Mouse (Mus musculus) urinary bladder, postnatal 14 days (tissue): ENCODE measurements around the gene Ttc16.

Source experiments
- DNase-seq: peaks from one replicate; pipeline ENCODE4 v3.0.0; 2021; ENCODE audit warnings: low spot score

Ttc16 gene

DNA sequence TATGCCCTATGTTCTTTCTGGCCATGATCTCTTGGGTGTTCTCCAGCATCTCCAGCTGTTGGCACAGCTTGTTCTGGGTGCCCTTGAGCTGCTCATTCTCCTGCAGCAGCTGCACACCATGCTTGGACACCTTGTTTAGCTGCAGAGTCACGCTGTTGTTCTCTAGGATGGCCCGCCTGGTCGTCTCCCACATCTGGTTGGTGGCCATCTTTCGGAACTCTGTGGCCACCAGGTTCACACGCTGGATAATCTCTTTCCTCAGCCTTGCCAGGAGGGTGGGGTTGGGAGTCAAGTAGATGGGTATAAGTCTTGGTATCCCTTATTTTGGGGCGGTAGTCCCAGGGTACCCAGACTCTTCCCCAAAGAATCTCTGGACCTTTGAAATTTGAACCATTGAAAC, 4.3 kb upstream of the Ttc16 start:
- DNase-seq, result no peak

DNA sequence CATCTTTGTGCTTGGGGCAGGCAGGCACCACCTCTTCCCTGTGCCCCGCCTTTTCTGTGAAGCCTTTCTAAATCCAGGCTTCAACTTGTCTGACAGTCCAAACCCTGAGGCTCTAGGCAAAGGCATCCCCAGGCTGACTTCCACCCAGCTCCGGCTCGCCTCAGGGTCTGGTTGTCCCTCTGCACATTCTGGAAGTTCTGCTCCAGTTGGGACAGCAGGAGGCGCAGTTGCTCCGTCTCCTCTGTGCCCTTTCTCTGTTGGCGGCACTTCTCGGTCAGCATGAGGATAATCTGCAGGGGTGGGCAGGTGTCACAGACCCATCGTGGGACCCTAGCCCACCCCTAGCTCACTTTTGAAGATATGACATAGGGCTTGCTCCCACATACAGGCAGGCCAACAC, 3.7 kb upstream of the Ttc16 start:
- peak; percentile 72 for DNase-seq

DNA sequence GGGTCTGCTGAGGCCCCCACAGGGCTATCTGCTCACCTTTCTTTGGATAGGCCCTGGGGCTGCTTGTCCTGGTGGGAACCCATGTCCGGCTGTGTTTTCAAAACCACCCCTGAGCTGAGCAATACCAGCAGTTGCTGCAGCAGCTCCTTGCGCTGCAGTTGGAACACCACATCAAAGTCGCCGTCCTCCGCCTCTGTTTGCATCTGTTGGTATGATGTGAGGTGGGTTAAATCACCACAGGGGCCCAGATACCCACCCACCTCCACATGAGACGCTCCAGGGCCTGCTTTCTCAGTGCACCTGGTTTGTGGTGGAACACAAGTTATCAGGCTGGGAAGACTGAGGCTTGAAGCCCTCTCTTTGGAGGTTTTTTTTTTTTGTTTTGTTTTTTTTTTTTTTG, 2.6 kb upstream of the Ttc16 start:
- no peak for DNase-seq

DNA sequence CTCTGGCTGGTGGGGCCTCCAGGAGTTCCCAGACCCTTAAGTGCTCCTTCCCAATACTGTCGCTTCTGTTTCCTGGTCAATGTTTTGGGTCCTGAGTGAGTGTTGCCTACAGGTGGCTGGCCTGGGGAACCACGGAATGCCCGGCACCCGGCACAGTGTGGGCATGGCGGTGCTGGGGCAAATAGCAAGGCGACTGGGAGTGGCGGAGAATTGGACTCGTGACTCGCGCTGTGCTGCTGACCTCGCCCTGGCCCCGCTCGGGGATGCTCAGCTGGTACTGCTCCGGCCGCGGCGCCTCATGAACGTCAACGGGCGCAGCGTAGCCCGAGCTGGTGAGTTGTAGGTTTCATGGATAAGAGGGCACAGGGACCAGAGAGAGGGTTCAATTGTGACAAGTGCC, 759 bp upstream of the Ttc16 start:
- no peak for DNase-seq

DNA sequence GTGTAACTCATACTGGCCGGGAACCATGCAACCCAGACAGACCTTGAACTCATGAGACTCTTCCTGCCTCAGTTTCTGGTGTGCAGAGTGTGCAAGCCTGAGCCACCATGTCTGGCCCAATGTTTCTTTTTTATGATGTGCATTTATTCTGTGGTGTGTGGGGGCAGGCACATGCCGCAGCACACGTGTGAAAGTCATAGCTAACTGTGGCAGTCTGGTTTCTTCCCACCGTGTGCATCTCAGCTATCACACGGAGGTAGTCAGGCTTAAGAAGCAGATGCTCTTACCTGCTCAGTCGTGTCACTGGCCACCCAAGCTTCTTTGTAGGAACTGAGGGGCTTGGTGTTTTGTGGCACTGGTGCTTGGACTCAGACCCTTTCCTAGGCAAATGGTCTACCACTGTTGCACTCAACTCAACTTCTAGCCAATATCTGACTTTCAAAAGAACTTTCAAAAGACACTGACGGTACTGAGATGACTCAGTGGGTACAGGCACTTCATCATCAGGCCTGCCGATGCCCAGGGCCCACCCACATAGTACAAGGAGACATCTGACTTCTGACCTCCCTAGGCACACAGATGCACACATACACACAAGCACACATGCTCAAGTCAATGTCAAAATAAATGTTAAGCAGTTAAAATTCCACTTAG, 2.7 kb downstream of the Ttc16 start:
- no peak for DNase-seq

DNA sequence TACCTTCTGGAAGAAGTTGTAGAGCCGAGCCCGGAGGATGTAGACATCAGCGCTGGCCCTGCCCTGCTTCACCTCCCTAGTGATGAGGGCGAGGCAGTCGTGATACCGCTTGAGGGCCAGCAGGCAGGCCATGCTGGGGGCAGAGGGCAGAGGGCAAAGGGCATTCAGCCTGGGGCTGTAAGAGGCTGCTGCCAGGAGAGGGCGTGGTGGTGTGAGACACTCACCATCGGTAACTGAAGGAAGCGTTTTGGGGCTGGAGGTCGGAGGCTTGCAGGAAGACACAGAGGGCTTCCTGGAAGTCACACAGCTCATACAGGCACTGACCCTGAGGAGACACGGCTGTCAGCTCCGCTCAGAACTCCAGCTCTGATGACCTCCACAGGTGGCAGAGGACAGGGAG, 3.5 kb downstream of the Ttc16 start:
- DNase-seq, result no peak

DNA sequence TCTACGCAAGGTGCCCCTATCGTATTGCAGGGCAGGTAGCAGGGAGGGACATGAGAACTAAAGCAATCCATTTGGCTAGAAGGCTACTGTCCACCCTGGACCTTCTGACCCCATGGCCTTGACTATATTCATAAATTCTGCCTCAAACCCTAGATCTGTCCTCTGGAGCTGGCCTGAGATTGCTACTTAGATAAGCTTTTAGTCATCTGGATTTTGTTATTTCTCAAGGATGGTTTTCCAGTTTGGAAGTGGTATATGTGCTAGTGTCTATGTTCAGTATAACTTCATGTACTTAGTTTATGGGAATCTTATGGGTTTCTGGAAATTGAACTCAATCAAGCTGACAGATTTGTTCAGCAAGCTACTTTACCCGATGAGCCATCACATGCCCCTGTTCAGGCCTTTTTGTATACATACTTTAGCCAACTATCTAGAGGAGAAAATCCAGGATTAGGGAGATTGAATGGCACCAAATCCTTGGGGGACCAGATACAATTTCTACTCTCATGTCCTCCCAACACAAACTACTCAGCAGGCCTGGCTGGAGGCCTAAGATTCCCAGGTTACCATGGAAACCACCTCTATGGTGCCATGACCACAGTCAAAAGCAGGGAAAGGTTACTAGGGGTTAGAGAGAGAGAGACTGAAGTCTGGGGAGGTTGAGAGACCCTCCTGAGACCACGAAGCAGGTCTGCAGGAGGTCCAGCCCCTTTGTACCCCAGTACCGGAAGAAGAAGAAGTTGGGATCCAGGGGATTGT, 5.9 kb downstream of the Ttc16 start:
- no peak for DNase-seq

DNA sequence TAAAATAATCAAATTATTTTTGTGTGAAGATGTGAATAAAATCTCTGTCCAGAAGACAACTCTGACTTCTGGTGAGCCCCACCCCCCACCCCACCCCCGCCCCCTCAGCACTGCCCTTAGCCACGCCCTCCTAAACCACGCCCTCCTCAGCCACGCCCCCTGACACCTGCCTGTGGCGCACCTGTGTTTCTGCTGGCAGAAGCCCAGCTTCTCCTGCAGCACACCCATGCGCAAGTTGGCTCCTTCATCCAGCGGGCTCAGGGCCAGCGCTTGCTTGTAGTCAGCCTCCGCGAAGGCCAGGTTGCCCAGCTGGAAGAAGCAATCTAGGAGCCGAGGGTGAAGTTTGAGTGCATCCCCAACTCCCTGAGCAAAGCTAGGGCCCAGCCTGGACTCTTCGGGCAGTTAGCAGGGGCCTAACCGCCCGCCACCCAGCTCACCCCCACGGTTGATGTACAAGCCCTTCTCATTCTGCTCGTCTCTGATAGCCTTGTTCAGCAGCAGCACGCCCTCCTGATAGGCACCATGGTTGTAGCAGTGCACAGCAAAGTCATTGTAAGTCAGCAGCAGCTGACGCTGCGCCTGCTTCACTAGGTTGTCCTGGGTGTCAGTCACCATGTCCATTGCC, 6.7 kb downstream of the Ttc16 start:
- DNase-seq, result peak; percentile 43

DNA sequence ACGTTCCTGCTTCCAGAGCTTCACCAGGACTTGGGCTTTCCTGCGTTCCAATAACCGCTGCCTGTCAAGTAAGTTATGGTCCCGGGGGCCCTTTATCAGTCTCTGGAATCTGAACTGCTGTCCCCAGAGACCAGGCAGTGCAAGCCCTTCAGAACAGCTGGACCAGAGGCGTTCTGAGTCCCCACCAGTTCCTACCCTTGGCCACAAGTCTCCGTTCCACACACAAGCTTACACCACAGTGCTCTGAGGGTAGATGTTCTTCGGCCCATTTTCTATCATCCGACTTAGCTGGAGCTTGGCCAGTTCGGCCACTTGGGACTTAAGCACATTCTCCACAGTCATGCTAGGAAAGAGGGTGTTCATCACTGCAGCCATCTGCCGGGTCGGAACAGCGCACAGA, 8.2 kb downstream of the Ttc16 start:
- DNase-seq, result no peak

DNA sequence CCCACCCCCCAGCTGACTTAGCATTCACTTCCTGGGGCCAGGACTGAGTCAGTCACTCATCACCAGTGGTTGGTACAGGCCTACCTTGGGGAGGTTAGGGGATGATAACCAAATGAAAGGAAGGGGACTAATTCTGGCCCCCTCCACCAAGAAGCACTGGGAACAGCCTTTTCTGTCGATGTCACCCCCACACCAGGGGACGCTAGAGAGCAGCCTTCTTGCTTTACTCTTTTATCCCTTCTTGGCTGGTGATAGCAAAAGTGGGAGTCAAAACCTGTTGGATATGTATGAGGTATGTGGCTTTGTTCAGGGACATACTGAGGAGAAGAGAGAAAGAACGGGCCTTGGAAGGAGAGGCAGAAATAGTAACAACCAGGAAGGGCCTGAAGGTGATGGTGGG, 12.1 kb downstream of the Ttc16 start:
- DNase-seq, result no peak

DNA sequence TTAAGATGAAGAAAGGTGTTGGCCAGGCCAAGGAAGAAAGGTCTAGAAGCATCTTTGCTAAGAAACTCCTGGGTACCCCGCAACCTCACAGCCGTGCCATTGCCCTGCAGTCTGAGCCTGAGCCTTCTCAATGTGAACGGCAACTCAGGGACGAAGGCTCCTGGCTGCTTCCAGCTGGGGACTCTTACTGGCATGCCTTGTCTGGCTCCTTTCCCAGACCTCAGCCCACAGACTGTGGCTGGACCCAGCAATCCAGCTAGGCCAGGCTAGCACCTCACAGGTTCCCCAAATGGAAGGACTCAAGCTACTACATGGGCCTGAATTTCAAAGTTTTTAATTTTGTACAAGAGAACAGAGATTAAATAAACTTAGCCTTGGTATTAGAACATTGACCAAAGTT, 13.6 kb downstream of the Ttc16 start:
- no peak for DNase-seq

DNA sequence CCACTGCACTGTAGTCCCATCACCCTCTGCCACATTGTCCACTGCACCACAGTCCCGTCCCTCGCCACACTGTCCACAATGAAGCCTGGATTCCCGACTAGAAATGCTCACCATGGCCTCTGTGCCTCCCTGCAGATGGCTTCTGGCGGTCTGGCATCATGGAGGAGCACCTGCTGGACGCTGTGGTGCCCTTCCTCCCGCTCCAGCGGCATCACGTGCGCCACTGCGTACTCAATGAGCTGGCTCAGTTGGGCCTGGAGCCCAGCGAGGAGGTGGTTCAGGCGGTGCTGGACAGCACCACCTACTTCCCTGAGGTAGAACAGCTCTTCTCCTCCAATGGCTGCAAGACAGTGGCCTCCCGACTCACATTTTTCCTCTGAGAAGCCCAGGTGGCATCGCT, 14.1 kb downstream of the Ttc16 start:
- no peak for DNase-seq

DNA sequence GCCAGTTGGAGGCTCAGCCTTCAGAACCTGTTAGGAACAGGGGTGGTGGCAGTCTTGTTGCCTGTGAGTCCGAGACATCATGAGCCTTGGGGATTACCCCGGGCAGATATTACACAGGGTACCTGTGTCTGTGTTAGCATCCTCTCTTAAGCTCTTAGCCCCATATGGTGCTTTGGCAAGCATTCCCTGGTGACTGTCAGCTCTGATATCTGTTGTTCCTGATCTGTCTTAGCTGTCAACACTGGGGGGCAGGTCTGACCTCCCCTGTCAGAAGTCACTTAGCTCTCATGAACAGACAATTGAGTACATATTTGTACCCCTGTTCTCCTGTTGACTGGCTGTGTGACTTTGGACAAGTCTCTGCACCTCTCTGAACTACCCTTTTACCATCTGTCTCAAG, 16.4 kb downstream of the Ttc16 start:
- DNase-seq, result no peak

DNA sequence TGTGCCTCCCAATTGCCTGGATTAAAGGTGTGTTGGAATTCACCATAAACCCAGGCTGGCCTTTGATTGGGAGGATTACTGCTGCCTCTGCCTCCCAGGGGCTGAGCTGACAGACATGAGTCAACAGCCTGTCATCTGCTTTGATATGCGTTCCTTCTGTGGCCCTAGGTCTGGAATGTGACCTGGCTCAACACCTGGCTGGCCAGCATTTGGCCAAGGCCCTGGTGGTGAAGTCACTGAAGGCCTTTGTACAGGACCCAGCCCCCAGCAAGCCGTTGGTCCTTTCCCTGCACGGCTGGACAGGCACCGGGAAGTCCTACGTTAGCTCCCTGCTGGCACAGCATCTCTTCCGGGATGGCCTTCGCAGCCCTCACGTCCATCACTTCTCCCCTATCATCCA, 16.9 kb downstream of the Ttc16 start:
- no peak for DNase-seq

DNA sequence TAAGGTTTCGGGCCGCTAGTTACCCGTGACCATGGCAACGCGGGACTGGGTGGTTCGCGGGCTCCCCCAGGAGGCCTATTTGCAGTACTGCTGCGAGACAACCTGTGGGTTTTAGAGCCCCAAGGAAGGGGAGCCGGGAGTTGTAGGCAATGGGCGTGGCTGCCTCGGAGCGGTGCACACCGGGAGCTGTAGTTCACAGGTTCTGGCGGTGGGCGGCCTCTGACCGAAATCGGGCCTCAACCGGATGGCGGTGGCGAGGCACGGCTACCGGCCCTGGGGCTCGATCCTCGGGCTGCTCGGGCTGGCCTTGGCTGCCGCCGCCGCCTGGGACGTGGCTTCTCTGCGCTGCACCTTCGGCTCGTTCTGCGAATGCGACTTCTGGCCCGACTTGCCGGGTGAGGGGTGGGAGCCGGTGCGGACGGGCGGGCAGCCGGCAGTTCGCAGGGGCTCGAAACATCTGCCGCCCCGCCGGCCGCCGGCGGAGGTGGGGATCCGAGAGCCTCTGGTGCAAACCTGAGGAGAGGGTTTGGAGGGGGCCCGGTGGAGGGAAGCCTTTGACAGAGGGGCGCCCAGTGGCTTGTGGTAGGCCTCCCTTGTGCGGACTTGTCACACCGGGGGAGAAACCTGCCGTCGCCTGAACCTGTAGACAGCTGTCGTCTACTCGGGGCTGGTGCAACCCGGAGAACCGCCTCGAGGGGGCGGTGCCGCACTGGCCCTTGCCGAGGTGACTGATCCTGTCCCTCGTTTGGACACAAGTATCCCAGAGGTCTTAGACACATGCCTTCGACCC, 18.2 kb downstream of the Ttc16 start, which contains the start of gene Tor2a:
Gene Tor2a (plus strand): TSS at position 179 of the 790 bp plus-strand sequence.
- peak; percentile 98 for DNase-seq

DNA sequence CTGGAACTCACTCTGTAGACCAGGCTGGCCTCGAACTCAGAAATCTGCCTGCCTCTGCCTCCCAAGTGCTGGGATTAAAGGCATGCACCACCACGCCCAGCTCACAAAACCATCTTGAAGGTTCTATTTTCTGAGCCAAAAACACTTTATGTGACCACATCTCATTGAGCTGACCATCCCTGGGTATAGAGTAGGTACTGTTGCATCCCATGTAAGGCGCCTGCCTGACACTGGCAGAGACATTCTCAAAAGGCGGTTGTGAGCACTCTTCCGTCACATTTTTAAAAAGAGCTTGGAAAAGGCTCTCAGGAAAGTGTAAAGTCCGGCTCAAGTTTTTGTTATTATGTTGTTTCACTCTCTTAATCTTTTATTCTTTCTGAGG, 18.8 kb downstream of the Ttc16 start:
- no peak for DNase-seq

DNA sequence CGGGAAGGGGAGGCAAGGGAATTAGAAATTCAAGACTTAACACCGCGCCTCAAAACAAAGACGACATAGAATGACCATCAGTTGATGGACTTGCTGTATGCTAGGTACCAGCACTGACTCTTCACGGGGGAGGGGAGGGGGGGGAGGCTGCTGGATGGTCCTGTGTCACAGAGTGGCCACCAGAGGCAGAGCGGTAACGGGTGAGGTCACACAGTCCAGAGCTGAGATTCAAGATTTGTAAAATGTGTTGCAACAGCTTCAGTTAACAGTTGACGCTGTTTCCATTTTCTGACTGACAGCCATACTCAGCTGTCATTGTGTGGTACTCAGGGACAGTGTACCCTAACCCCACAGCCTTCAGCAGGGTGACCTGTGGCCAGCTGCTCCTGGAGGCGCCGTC, 23.3 kb downstream of the Ttc16 start:
- DNase-seq, result no peak

DNA sequence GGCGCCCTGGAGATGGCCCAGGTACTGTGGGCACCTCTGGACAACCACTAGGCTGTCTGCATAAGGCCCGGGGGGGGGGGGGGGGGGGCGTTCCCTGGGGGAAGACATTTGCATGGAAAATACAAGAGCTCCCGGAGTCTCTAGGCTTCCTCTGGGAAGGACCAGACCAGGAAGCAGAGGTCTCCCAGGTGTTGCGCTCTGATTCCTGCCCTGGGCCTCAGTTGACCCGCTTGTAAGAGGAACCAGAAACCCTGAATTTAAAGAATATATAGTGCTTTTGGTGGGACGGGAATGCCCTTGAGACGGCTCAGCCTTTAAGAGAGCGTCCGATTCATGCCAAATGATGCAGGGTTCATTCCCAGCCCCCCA, 23.8 kb downstream of the Ttc16 start:
- DNase-seq, result no peak

DNA sequence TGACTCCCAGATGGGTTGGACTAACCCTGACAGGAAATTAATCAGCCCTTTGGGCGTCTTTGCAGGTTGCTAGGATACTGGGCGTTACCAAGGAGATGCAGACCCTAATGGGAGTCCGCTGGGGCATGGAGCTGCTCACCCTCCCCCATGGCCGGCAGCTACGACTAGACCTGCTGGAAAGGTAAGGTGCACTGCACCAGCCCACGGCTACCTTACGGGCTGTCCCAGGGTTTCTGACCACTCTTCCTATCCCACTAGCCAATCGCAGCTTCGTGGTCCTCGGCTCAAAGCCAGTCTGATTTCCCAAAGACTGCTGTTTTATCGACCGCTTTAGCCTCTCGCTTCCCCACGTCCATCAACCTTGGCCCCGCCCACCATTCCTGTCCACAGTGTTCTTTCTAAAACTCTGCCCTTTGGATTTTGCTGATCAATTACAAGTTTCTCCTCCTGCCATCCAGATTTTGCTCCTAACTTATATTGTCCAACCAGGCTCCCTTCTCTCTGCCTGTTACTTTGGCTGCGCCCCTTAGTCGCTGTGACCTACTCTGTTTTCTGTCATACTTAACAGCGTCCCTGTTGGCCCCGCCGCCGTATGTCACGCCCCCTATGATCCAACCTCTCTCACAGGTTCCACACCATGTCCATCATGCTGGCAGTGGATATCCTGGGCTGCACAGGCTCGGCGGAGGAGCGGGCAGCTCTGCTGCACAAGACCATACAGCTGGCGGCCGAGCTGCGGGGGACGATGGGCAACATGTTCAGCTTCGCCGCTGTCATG, 24.4 kb downstream of the Ttc16 start:
- DNase-seq, result peak; percentile 78

DNA sequence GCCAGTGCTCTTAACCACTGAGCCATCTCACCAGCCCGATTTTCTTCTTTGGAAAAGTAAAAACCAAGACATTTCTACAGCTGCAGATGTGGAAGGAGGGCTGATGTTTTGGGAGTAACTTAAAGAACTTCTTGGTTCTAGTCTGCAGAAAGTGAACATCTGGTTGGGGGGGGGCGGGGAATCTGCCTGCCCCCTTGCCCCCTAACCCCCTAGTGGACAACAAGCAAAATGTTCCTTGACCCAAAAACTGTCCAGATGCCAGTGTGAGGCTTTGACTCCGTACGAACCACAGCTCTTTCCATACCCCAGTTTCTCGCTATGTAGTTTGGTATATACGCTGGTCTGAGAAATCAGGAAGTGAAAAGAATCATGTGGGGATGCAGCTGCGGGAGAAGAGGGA, 25.2 kb downstream of the Ttc16 start:
- DNase-seq, result no peak

DNA sequence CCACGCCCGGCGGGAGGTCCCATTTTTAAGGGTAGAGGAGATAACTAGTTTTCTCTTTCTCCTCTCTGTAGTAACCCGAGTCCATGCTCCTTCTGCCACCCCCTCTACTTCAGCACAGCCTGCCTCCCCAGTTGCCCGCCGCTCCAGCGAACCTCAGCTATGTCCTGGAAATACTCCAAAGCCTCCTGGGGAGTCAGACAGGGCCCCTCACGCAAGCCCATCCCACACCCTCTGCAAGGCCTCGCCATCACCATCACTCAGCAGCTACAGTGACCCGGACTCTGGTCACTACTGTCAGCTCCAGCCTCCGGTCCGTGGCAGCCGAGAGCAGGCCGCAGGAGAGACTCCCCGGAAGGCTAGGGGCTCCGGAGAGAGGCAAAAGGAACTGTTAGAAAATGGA, 26.4 kb downstream of the Ttc16 start:
- no peak for DNase-seq
